Mouse (Mus musculus): ENCODE results near the gene Ier5. TPM values are rescaled to one million over a fixed set of nuclear protein-coding genes. Genes with fewer than 3 reads are reported as not detected.

Ier5 gene
- polyA plus RNA-seq, 1 experiment from 2014 or later: 9.4 TPM

GRCm38 (mm10) chr1:155059505-155059904 is 39.9 kb downstream of the Ier5 start:
- no peak overlapping the region for H3K9ac ChIP-seq (replicated peaks)
- no peak overlapping the region for H3K4me2 ChIP-seq (replicated peaks)
- H3K36me3 ChIP-seq: no peaks in the 10 kb centered on the region
- peaks cover 3% of the 10 kb centered on the region; the same call in 1 of the 2 replicates for H3K27me3 ChIP-seq
- H3K9me3 ChIP-seq: no peaks in the 10 kb centered on the region
- no peak for ATAC-seq
- 35% methylated on average over 14 of the region's 14 CpGs for WGBS
- H3K4me3 ChIP-seq (replicated peaks): no peak overlapping the region
- H3K27ac ChIP-seq: no peak overlapping the region
- H3K4me1 ChIP-seq (replicated peaks): peaks cover 34% of the 10 kb centered on the region

GRCm38 (mm10) chr1:155058099-155059012 is 41.1 kb downstream of the Ier5 start:
- no peak for ATAC-seq
- Histone ChIP-seq H3K36me3 (no peaks in the 10 kb centered on the region), H3K27me3 (peaks cover 3% of the 10 kb centered on the region; the same call in 1 of the 2 replicates), H3K9me3 (no peaks in the 10 kb centered on the region), H3K4me1 (replicated peaks) (peaks cover 34% of the 10 kb centered on the region), H3K9ac (replicated peaks) (no peak overlapping the region), H3K4me3 (replicated peaks) (no peak overlapping the region), H3K4me2 (replicated peaks) (no peak overlapping the region), H3K27ac (no peak overlapping the region)
- WGBS: 73% methylated on average over 6 of the region's 6 CpGs

DNA sequence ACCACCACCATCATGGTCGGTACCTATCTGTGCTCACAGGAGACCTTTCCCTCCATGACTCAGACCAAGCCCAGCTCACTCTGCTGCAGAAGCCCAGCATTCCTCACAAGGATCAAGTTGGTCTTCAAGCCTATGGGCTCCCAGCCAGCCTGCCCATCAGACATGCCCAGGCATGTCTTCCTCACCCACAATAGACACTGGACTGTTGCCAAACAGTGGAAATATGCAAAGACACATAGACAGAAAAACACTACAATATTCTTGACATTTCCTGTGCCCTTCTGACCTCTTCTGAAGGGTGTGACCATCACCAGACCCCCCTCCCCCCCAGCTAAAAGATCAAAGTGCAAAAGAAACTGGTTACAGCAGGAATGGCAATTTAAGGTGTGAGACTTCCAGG is 43.3 kb downstream of the Ier5 start:
- H3K4me1 ChIP-seq (replicated peaks): peaks cover 51% of the 10 kb centered on the region
- no peak overlapping the region for H3K4me2 ChIP-seq (replicated peaks)
- no peak for ATAC-seq
- no peak overlapping the region for H3K27ac ChIP-seq
- no peak overlapping the region for H3K9ac ChIP-seq (replicated peaks)
- 100% methylated on average over 1 of the region's 1 CpGs for WGBS
- no peaks in the 10 kb centered on the region; the same call in 1 of the 2 replicates for H3K27me3 ChIP-seq
- no peak overlapping the region for H3K4me3 ChIP-seq (replicated peaks)
- no peaks in the 10 kb centered on the region for H3K9me3 ChIP-seq
- no peaks in the 10 kb centered on the region for H3K36me3 ChIP-seq

DNA sequence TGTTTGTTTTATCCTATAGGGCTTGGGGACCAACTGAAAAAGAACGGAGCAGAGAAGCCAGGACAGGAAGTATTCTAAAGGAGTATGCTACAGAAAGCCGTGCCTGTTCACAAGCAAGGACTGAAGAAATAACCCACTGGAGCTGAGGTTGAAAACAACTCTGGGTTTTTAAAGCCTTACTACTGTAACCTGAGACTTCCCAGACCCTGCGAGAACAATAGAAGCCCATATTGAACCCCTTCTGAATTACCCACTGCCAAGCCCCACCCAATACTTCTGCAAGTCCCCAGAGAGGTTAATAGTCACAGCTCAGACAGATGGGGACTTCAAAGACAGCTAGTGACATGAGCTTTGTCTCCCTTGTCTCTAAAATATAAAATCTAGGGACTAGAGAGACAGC is 44.4 kb downstream of the Ier5 start:
- no peak overlapping the region for H3K4me3 ChIP-seq (replicated peaks)
- H3K9me3 ChIP-seq: no peaks in the 10 kb centered on the region
- no peaks in the 10 kb centered on the region; the same call in 1 of the 2 replicates for H3K27me3 ChIP-seq
- peaks cover 48% of the 10 kb centered on the region for H3K4me1 ChIP-seq (replicated peaks)
- ATAC-seq: no peak
- H3K4me2 ChIP-seq (replicated peaks): no peak overlapping the region
- no peak overlapping the region for H3K9ac ChIP-seq (replicated peaks)
- no peaks in the 10 kb centered on the region for H3K36me3 ChIP-seq
- peak overlapping the region; percentile 15; the same call in 1 of the 2 replicates for H3K27ac ChIP-seq
- 48% methylated on average over 3 of the region's 3 CpGs for WGBS

DNA sequence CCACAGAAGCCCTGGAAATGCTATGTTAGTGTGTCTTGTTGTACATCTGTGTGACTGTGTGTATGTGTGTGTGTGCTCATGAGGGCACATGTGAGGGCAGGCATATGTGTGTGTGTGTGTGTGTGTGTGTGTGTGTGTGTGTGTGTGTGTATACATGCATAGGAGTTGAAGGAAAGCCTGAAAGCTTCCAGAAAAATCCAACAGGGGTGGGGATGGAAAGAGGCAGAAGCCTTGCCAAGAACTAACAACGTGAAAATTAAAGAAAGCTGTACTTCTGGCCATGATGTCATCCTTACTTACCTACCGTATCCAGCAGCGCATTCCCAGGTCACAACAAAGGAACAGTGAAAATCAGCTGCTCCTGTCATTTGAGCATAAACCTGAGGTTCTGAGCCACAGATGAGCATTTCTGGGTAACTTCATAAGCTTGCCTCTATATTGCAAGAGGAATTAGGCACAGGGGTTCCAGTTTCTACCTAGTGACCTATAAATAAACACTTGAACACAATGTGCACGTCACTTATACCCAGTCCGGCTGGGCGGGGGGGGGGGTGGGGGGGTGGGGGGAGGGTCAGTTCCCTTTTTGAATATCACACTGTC is 45.0 kb downstream of the Ier5 start:
- no peak overlapping the region for H3K4me2 ChIP-seq (replicated peaks)
- peaks cover 46% of the 10 kb centered on the region for H3K4me1 ChIP-seq (replicated peaks)
- WGBS: 65% methylated on average over 6 of the region's 6 CpGs
- H3K27me3 ChIP-seq: no peaks in the 10 kb centered on the region; the same call in 1 of the 2 replicates
- ATAC-seq: no peak
- H3K9me3 ChIP-seq: no peaks in the 10 kb centered on the region
- no peak overlapping the region for H3K9ac ChIP-seq (replicated peaks)
- H3K27ac ChIP-seq: no peak overlapping the region
- no peaks in the 10 kb centered on the region for H3K36me3 ChIP-seq
- no peak overlapping the region for H3K4me3 ChIP-seq (replicated peaks)

DNA sequence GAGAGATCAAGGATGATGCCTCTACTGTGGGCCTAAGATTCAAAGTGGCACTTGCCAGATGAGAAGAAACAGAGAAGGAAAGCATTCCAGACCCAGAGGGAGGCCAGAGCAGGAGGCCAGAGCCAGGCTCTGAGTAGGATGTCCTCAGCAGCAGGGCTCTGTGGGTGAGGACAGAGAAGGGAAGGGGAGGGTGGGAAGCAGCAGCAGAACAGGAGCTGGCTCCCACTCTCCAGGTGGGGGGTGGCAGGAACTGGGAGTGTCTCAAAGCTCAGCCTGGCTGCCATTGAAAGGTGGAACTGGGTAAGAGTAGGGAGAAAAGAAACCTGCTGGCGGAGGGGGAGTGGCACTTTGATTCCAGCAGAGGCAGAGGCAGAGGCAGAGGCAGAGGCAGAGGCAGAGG is 46.1 kb downstream of the Ier5 start:
- Histone ChIP-seq H3K4me3 (replicated peaks) (no peak overlapping the region), H3K27ac (peak overlapping the region; percentile 70), H3K36me3 (no peaks in the 10 kb centered on the region), H3K9ac (replicated peaks) (no peak overlapping the region), H3K27me3 (peaks cover 3% of the 10 kb centered on the region), H3K9me3 (no peaks in the 10 kb centered on the region), H3K4me1 (replicated peaks) (peaks cover 50% of the 10 kb centered on the region), H3K4me2 (replicated peaks) (no peak overlapping the region)
- ATAC-seq: no peak
- WGBS: 83% methylated on average over 1 of the region's 1 CpGs

DNA sequence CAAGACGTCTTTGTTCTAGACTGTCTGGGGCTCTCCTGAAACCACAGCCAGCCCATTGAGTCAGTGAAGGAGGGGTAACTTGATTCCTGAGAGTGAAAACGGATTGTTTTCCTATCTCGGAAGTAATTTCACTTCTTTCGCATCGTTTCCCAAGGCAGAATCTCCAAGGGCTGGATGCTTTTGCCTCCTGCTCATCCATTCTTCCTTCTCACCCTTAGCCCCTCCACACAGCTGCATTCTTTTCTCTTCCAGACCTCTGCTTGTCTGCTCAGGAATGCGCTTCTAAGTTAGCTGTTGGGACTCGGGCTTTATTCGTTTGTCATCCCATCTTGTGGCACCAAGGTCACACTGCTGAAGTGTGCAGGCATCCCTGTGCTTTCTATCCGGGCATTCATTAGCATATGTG is 46.7 kb downstream of the Ier5 start:
- 0 out of 2 replicates have a peak, but pooled peaks have one; percentile 22 for ATAC-seq
- H3K9me3 ChIP-seq: no peaks in the 10 kb centered on the region
- 6% methylated on average over 9 of the region's 9 CpGs for WGBS
- H3K27me3 ChIP-seq: peaks cover 3% of the 10 kb centered on the region
- H3K36me3 ChIP-seq: no peaks in the 10 kb centered on the region
- H3K27ac ChIP-seq: peak overlapping the region; percentile 70
- no peak overlapping the region for H3K4me2 ChIP-seq (replicated peaks)
- H3K4me3 ChIP-seq (replicated peaks): no peak overlapping the region
- H3K4me1 ChIP-seq (replicated peaks): peaks cover 45% of the 10 kb centered on the region
- H3K9ac ChIP-seq (replicated peaks): no peak overlapping the region

DNA sequence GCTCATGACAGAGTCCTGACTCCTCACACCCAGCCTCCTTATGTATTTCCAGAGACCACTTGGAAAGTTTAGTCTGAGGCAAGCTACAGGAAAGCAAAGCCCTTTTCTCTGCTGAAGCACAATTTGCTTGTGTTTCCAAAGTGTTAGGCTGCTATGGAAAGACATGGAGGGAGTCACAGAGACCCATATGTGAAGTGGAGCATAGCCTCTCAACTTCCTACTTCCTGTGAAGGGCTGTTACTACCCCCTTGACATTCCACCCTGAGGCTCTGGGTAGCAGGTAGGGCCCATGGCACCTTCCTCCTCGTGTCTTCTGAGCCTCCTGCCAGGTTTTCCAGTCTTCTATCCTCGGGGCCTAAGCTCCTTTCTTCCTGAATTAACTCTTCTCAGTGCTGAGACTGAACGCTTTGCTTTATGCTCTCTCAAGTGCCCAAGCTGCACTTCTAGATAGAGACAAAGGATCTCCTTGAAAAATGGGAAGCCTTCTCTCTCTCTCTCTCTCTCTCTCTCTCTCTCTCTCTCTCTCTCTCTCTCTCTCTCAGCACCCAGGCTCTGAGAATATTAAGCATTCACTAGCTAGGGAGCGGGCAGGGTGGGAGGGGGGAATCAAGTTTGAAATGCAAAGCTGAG is 47.2 kb downstream of the Ier5 start:
- Histone ChIP-seq H3K4me3 (replicated peaks) (no peak overlapping the region), H3K4me1 (replicated peaks) (peaks cover 45% of the 10 kb centered on the region), H3K4me2 (replicated peaks) (no peak overlapping the region), H3K27ac (peak overlapping the region; percentile 70), H3K9me3 (no peaks in the 10 kb centered on the region), H3K9ac (replicated peaks) (no peak overlapping the region), H3K36me3 (no peaks in the 10 kb centered on the region), H3K27me3 (peaks cover 3% of the 10 kb centered on the region)
- peak; percentile 34; the same call in 1 of the 2 replicates for ATAC-seq
- WGBS: 5% methylated on average over 4 of the region's 4 CpGs

DNA sequence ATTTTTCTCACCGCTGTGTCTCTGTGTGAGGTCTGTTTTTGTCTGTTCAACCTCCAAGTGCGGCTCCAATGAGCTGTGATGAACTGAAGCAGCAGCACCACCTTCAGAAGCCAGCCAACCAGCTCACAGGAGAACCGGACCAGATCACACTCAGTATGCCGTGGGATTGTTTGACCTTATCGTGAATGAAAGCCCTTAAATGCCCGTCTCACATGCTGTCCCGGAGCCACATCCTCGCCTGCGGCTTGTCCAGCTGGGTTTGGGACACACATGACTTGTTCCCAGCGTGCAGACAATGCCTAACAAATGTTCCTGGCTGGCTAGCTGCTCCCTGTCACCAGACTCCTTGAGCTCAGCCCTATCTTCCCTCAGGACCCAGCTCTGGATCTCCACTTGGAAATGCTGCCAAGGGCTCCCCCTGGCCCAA is 47.7 kb downstream of the Ier5 start:
- Histone ChIP-seq H3K9ac (replicated peaks) (no peak overlapping the region), H3K36me3 (no peaks in the 10 kb centered on the region), H3K27me3 (peaks cover 3% of the 10 kb centered on the region), H3K4me1 (replicated peaks) (peaks cover 45% of the 10 kb centered on the region), H3K27ac (peak overlapping the region; percentile 70), H3K4me2 (replicated peaks) (no peak overlapping the region), H3K9me3 (no peaks in the 10 kb centered on the region), H3K4me3 (replicated peaks) (no peak overlapping the region)
- 27% methylated on average over 10 of the region's 10 CpGs for WGBS
- no peak for ATAC-seq

GRCm38 (mm10) chr1:155050897-155051592 is 48.4 kb downstream of the Ier5 start:
- ATAC-seq: no peak
- Histone ChIP-seq H3K9me3 (no peaks in the 10 kb centered on the region), H3K4me3 (replicated peaks) (no peak overlapping the region), H3K4me1 (replicated peaks) (peaks cover 42% of the 10 kb centered on the region), H3K27me3 (peaks cover 3% of the 10 kb centered on the region), H3K36me3 (no peaks in the 10 kb centered on the region), H3K27ac (no peak overlapping the region), H3K9ac (replicated peaks) (no peak overlapping the region), H3K4me2 (replicated peaks) (no peak overlapping the region)
- WGBS: 86% methylated on average over 9 of the region's 9 CpGs

DNA sequence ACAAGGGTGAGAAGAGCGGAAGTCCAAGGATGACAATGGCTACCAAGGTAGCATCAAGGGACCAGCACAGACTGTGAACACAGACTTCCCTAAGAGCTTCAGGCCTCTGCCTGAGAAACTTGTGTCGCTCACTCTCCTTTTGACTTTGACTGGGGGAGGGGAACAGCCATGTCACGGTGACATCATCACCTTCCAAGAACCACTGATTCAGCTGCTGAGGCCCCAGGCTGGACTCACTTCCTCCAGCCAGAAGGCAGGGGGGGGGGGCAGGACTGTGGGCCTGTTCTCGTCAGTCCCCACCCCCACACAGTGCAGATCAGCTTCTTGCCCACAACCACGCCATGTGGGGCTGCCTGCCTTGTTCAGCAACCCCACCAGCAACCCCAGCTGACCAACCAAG is 49.3 kb downstream of the Ier5 start:
- no peaks in the 10 kb centered on the region for H3K9me3 ChIP-seq
- H3K36me3 ChIP-seq: no peaks in the 10 kb centered on the region
- H3K4me3 ChIP-seq (replicated peaks): no peak overlapping the region
- H3K27ac ChIP-seq: no peak overlapping the region
- H3K9ac ChIP-seq (replicated peaks): no peak overlapping the region
- ATAC-seq: peak; percentile 34
- WGBS: 46% methylated on average over 5 of the region's 5 CpGs
- H3K4me1 ChIP-seq (replicated peaks): peaks cover 39% of the 10 kb centered on the region
- no peak overlapping the region for H3K4me2 ChIP-seq (replicated peaks)
- H3K27me3 ChIP-seq: peaks cover 3% of the 10 kb centered on the region

Measured in midbrain, embryonic 13.5 days (tissue).